Mouse (Mus musculus) liver, embryonic 12.5 days (tissue): ENCODE data around the gene Mrps35. TPM values are rescaled to one million over a fixed set of nuclear protein-coding genes. Genes with fewer than 3 reads are reported as not detected.

Experiments used
- ATAC-seq: fragments of 200-750 bp; cut with Nextera tagmentation; 2 replicates; pipeline ENCODE4 v1.8.0; 2017; ENCODE audit warnings: moderate number of reproducible peaks, mild to moderate bottlenecking, moderate library complexity
- H3K27ac ChIP-seq: fragments of 300-500 bp; sonication (generic); 2 replicates; pipeline ENCODE4 v1.5.1; 2016; ENCODE audit warnings: mild to moderate bottlenecking
- H3K27me3 ChIP-seq: fragments of 300-500 bp; sonication (generic); replicated peaks from 2 replicates; pipeline ENCODE4 v1.6.1; 2016; ENCODE audit warnings: mild to moderate bottlenecking, moderate library complexity
- H3K36me3 ChIP-seq: fragments of 300-500 bp; sonication (generic); 2 replicates; pipeline ENCODE4 v1.6.1; 2016; ENCODE audit warnings: mild to moderate bottlenecking, moderate library complexity
- H3K4me1 ChIP-seq: fragments of 300-500 bp; sonication (generic); 2 replicates; pipeline ENCODE4 v1.6.1; 2016
- H3K4me2 ChIP-seq: fragments of 300-500 bp; sonication (generic); 2 replicates; pipeline ENCODE4 v1.6.1; 2016; ENCODE audit warnings: mild to moderate bottlenecking, moderate library complexity
- H3K4me3 ChIP-seq: fragments of 300-500 bp; sonication (generic); 2 replicates; pipeline ENCODE4 v1.5.1; 2016; ENCODE audit warnings: mild to moderate bottlenecking, moderate library complexity
- H3K9ac ChIP-seq: fragments of 300-500 bp; sonication (generic); 2 replicates; pipeline ENCODE4 v1.6.1; 2016; ENCODE audit warnings: mild to moderate bottlenecking, moderate library complexity
- H3K9me3 ChIP-seq: fragments of 300-500 bp; sonication (generic); replicated peaks from 2 replicates; pipeline ENCODE4 v1.6.1; 2016; ENCODE audit warnings: mild to moderate bottlenecking, moderate library complexity
- WGBS: fragments of 180-500 bp; shearing (Covaris S2); methylation state at CpG from one replicate; pipeline ENCODE4 v1.1.7; 2016; ENCODE audit not compliant: insufficient replicate concordance; 5-methylcytosine and 5-hydroxymethylcytosine counted together
- polyA plus RNA-seq: library from polyadenylated mRNA; unstranded; fragments of >200 nt; fragmentation: Nextera tagmentation; extraction: Ambion mirVana; gene quantifications from 2 replicates; pipeline ENCODE4 v1.2.1, GENCODE M21; 2016

Gene Mrps35
- polyA plus RNA-seq, 1 experiment from 2014 or later: 77.2 TPM

DNA sequence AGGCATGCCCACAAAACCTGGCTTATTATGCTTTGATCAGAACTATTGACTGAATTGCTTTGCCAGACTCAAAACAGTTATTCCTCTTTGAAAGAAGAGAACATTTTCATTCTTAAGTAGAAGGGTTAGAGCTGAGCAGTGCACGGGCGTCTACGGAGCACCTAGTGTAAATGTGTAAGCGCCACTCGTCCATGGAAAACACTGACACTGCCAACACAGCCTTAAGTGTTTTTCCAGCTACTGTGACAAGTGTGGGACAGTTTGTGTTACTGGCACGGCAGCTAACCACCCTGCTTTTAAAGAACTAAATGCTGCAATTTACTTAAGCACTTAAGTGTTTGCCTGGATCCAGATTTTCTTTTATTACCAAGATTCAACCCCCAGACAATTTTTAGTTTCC lies 30.6 kb upstream of the Mrps35 start:
- no peak overlapping the region for H3K9ac ChIP-seq
- peaks cover 17% of the 10 kb centered on the region for H3K36me3 ChIP-seq
- H3K27ac ChIP-seq: no peak overlapping the region
- H3K4me1 ChIP-seq: no peaks in the 10 kb centered on the region
- no peak overlapping the region for H3K4me3 ChIP-seq
- no peak for ATAC-seq
- no peaks in the 10 kb centered on the region for H3K9me3 ChIP-seq
- no peaks in the 10 kb centered on the region for H3K27me3 ChIP-seq
- 79% methylated on average over 6 of the region's 6 CpGs for WGBS
- H3K4me2 ChIP-seq: no peak overlapping the region

DNA sequence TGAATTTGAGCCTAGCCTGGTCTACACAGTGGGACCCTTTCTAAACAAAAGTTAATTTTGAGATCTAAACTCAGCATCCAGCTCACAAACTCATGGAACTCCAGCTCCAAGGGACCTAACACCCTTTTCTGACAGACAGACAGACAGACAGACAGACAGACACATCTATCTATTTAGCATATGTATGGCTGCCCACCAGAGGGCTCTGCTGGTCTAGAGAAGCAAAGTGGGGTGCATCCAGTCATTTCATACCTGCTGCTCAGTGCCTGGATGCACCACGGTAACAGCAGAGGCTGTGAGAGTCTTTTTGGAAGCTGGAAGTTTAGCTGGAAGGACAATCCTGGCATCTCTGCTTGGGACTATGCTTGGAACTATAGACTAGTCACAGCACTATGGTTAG lies 29.0 kb upstream of the Mrps35 start:
- H3K4me3 ChIP-seq: no peak overlapping the region
- H3K9ac ChIP-seq: no peak overlapping the region
- no peaks in the 10 kb centered on the region for H3K9me3 ChIP-seq
- H3K4me1 ChIP-seq: no peaks in the 10 kb centered on the region
- peaks cover 12% of the 10 kb centered on the region; the same call in 1 of the 2 replicates for H3K36me3 ChIP-seq
- no peak overlapping the region for H3K4me2 ChIP-seq
- H3K27me3 ChIP-seq: no peaks in the 10 kb centered on the region
- no peak for ATAC-seq
- H3K27ac ChIP-seq: no peak overlapping the region
- 76% methylated on average over 1 of the region's 1 CpGs for WGBS

DNA sequence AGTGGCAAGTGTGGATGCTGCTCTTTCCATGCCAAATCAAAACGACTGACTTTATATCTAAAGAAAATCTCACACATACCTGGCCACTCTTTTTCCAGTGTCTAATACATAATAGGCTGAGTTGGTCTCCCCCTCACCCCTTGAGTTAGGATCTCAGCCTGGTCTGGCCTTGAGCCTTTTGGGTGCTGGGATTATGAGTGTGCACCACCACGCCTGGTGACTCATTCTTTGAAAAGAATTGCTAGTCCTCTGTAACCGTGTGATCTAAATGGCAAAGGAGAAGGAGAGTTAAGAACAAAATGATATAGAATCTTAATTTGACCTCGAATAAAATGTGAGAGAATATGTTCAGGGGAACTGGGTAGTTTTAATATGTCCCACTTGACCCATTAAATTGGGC lies 24.7 kb upstream of the Mrps35 start:
- Histone ChIP-seq H3K9me3 (no peaks in the 10 kb centered on the region), H3K27me3 (no peaks in the 10 kb centered on the region)
- WGBS: 67% methylated on average over 4 of the region's 4 CpGs

DNA sequence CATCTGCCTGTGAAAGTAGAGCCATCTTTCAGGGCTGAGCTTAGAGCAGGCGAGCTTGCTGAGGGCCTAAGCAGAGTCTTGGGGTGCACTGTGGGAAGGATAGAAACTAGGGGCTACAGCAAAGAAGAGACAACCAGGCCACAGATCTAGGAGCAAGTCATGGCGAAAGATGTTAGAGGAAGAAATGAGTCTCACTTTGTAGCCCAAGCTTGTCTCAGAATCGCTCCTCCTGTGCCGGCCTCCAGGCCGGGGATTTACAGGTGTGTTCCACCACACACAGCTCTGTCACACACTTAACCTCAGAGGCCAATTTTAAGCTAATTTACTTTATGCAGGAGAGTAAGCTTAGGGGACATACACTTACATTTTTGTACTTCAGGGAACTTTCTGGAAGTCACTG lies 24.2 kb upstream of the Mrps35 start:
- Histone ChIP-seq H3K9me3 (no peaks in the 10 kb centered on the region), H3K4me2 (no peak overlapping the region)

More for the DNA sequence above, 24.7 kb upstream of the Mrps35 start:
- ATAC-seq: no peak
- Histone ChIP-seq H3K27ac (no peak overlapping the region), H3K4me2 (no peak overlapping the region), H3K9ac (no peak overlapping the region), H3K4me3 (no peak overlapping the region), H3K4me1 (no peaks in the 10 kb centered on the region), H3K36me3 (peaks cover 15% of the 10 kb centered on the region)

DNA sequence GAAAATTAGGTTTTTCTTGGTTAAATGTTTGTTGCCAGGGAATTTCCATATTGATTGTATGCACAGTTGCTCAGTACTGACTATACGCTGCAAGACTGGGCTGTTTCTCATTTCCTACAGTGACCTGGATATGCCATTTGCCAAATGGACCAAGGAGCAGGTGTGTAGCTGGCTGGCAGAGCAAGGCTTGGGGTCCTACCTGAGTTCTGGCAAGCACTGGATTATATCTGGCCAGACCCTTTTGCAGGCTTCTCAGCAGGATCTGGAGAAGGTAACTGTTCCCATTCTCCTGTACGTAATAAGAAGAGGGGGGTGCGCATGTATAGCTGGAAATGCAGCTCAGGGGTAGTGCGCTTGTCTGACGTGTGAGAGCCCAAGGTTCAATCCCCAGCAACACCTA lies 21.4 kb upstream of the Mrps35 start:
- H3K36me3 ChIP-seq: peaks cover 12% of the 10 kb centered on the region

More for the DNA sequence above, 24.2 kb upstream of the Mrps35 start:
- Histone ChIP-seq H3K4me1 (no peaks in the 10 kb centered on the region), H3K9ac (no peak overlapping the region), H3K27me3 (no peaks in the 10 kb centered on the region), H3K36me3 (peaks cover 15% of the 10 kb centered on the region), H3K27ac (no peak overlapping the region), H3K4me3 (no peak overlapping the region)
- 84% methylated on average over 5 of the region's 5 CpGs for WGBS
- ATAC-seq: no peak

DNA sequence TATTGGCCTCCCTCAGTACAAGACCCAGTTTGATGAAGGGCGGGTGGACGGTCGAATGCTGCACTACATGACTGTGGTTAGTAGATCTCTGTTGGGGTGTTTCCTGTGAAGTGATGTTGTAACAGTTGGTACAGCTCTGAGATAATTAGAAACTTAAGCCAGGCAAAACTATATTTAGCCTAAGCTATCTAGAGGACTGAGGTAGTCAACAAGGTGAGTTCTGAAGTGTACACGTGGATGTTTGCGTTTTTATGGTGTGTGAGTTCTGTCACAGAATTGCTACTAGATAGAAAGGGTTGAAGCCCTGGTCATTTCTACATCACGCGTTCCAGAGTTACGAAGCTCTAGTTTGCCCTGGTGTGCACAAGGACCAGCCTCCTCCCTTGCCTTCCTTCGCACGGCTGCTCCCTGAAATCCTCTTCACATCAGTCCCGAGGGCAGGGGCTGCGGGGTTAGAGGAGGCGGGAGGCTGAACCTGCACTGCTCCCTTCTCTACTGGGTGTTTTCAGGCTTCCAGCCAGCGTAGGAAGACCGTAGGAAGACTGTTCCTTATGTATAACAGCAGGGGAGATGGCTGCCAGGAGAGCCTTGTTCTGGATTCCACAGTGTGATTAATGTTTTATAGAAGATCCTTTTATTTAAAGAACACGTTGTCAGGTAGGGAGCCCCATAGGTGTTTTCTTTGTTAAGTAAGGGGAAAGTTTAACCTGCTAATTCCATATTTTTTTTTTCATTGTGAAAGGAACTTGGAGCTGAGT lies 20.0 kb upstream of the Mrps35 start:
- H3K4me1 ChIP-seq: no peaks in the 10 kb centered on the region
- no peak for ATAC-seq

More for the DNA sequence above, 21.4 kb upstream of the Mrps35 start:
- ATAC-seq: no peak
- 81% methylated on average over 5 of the region's 5 CpGs for WGBS
- Histone ChIP-seq H3K4me2 (no peak overlapping the region), H3K4me3 (no peak overlapping the region), H3K27me3 (no peaks in the 10 kb centered on the region), H3K9ac (no peak overlapping the region), H3K4me1 (no peaks in the 10 kb centered on the region), H3K27ac (no peak overlapping the region), H3K9me3 (no peaks in the 10 kb centered on the region)

DNA sequence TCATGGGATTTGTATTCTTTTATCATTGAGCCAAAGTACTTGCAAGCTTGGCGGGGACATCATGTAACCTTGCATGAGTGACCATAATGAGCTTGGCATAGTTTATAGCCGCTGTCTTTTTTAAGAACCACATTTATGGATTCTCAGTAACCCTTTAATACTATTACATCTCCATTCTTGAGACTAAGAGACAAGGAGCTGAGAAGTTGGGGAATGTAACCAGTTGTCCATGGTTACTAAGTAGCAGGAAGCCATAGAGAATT lies 19.5 kb upstream of the Mrps35 start:
- Histone ChIP-seq H3K4me3 (no peak overlapping the region), H3K36me3 (peaks cover 17% of the 10 kb centered on the region), H3K27ac (no peak overlapping the region), H3K9ac (no peak overlapping the region), H3K4me1 (no peaks in the 10 kb centered on the region), H3K9me3 (no peaks in the 10 kb centered on the region), H3K4me2 (no peak overlapping the region), H3K27me3 (no peaks in the 10 kb centered on the region)
- 81% methylated on average over 2 of the region's 2 CpGs for WGBS
- ATAC-seq: no peak

More for the DNA sequence above, 20.0 kb upstream of the Mrps35 start:
- H3K9me3 ChIP-seq: no peaks in the 10 kb centered on the region
- peaks cover 17% of the 10 kb centered on the region for H3K36me3 ChIP-seq
- WGBS: 73% methylated on average over 16 of the region's 16 CpGs
- H3K4me3 ChIP-seq: no peak overlapping the region
- no peak overlapping the region for H3K27ac ChIP-seq
- H3K27me3 ChIP-seq: no peaks in the 10 kb centered on the region
- H3K4me2 ChIP-seq: no peak overlapping the region
- H3K9ac ChIP-seq: no peak overlapping the region

DNA sequence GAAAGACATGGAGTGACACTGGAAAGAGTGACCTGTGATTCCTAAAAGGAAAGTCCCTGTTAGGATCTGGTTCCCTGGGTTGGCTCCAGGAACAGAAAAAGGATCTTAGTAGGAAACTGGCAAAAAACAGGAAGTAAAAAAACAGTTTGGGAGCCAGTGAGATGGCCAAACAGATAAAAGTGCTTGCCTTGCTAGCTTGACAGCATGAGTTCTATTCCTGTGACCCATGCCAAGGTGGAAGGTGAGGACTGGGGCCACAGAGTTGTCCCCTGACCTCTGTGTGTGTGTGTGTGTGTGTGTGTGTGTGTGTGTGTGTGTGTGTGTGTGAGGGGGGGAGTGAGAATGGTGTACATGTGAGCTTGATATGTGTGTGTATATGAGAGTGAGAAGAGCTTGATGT lies 19.0 kb upstream of the Mrps35 start:
- Histone ChIP-seq H3K4me3 (no peak overlapping the region), H3K9ac (no peak overlapping the region), H3K36me3 (peaks cover 17% of the 10 kb centered on the region), H3K4me1 (no peaks in the 10 kb centered on the region), H3K27ac (no peak overlapping the region), H3K4me2 (no peak overlapping the region), H3K27me3 (no peaks in the 10 kb centered on the region), H3K9me3 (no peaks in the 10 kb centered on the region)
- no peak for ATAC-seq

DNA sequence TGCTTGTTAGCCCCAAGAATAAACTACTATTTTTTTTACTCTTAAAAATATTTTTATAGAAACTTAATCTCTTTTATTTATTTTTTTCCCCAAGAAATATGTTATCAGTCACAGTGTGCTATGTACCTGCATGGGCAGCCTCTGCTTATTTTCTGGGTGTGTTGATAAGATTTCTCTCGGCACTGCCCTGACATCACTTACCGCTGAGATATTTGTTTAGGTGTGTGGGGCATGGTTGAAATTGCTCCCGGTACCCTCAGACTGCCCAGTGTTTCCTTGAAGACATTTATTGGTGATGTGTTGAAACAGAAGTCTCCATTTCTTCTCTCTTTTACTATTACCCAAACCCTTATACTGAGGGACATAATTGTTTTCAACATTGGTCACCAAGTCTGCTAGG lies 17.8 kb upstream of the Mrps35 start:
- no peak overlapping the region for H3K4me3 ChIP-seq
- ATAC-seq: no peak
- H3K27me3 ChIP-seq: no peaks in the 10 kb centered on the region
- H3K9me3 ChIP-seq: no peaks in the 10 kb centered on the region
- no peak overlapping the region for H3K9ac ChIP-seq
- H3K4me2 ChIP-seq: no peak overlapping the region
- WGBS: 60% methylated on average over 3 of the region's 3 CpGs
- H3K4me1 ChIP-seq: no peaks in the 10 kb centered on the region
- peaks cover 17% of the 10 kb centered on the region for H3K36me3 ChIP-seq
- H3K27ac ChIP-seq: no peak overlapping the region

DNA sequence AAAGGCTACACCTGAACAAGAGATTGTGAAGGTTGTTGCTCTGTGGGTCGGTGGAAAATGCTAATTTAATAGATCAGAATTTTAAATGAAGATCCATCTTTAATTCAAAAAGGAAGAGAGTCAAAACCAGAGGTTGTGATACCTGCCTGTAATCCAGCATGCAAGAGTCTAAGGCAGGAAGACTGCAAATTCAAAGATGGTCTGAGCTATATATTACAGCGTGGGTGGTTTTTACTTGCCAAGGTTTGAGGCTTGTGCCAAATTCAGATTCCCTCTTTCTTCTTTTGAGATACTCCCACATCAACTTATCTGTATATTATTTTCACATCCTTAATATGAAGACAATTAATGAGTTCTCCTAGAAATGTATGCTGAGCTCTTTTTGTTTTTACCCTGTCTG lies 14.2 kb upstream of the Mrps35 start:
- Histone ChIP-seq H3K4me1 (no peaks in the 10 kb centered on the region), H3K27me3 (no peaks in the 10 kb centered on the region), H3K4me2 (no peak overlapping the region), H3K4me3 (no peak overlapping the region), H3K9ac (no peak overlapping the region), H3K27ac (no peak overlapping the region), H3K9me3 (no peaks in the 10 kb centered on the region), H3K36me3 (peaks cover 17% of the 10 kb centered on the region)
- no peak for ATAC-seq
- WGBS: 83% methylated on average over 2 of the region's 2 CpGs

DNA sequence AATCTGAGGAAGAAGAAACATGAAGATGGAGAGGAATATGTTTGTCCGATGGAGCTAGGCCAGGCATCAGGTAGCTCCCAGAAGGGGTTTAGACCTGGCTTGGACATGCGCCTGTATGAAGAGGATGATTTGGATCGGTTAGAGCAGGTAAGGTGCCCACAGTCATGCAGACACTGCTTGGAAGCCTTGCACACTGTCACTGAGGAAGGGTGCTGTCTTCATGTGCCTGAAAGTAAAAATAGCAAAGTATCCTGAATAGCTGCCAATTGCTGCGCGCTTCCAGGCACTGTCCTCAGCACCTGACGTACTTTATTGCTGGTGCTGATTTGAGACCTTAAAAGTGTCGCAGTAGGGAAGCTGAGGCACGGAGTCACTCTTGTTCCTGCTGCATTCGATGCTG lies 13.0 kb upstream of the Mrps35 start:
- Histone ChIP-seq H3K27ac (no peak overlapping the region), H3K27me3 (no peaks in the 10 kb centered on the region), H3K9ac (no peak overlapping the region), H3K36me3 (peaks cover 17% of the 10 kb centered on the region), H3K9me3 (no peaks in the 10 kb centered on the region), H3K4me2 (no peak overlapping the region), H3K4me3 (no peak overlapping the region), H3K4me1 (no peaks in the 10 kb centered on the region)
- whole genome bisulfite sequencing: 88% methylated on average over 9 of the region's 9 CpGs
- ATAC-seq: no peak

DNA sequence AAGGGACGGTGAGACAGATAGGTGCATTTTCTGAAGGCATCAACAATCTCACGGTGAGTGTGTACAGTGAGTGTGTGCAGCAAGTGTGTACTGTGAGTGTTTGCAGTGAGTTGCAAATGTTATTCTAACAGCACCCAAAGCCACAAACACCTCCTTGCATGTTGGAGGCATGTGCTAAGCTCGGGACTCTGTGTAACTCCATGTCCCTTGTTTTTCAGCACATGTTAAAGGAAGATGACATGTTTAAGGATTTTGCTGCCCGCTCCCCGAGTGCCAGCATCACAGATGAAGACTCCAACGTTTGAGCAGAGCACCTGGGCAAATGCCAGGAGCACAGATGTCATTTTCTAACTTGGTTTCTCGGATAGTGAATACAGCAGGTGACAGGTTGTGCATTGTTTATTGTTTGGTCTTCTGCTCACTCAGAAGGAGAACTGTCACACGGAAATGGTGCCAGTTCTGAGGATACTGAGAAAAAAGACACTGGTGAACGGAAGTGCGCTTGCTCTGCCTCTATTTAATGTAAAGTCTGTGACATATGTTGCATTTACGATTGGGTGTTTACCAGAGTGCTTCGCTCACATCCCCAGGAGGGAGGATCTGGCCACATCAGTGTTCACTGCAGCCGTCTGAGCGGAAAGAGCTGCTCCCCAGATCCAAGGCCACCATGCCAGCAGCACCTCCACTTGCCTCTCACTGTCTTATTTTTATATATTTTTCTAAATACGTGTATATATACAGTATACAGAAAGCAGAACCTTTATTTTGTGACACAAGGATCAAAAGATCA lies 12.3 kb upstream of the Mrps35 start:
- Histone ChIP-seq H3K27me3 (no peaks in the 10 kb centered on the region), H3K4me2 (no peak overlapping the region), H3K36me3 (peaks cover 17% of the 10 kb centered on the region), H3K9me3 (no peaks in the 10 kb centered on the region), H3K9ac (no peak overlapping the region), H3K4me1 (no peaks in the 10 kb centered on the region), H3K4me3 (no peak overlapping the region), H3K27ac (no peak overlapping the region)
- ATAC-seq: no peak
- 73% methylated on average over 15 of the region's 15 CpGs for WGBS
